ENCODE assay signal across 20 mouse cellular contexts in the genomic region with DNA sequence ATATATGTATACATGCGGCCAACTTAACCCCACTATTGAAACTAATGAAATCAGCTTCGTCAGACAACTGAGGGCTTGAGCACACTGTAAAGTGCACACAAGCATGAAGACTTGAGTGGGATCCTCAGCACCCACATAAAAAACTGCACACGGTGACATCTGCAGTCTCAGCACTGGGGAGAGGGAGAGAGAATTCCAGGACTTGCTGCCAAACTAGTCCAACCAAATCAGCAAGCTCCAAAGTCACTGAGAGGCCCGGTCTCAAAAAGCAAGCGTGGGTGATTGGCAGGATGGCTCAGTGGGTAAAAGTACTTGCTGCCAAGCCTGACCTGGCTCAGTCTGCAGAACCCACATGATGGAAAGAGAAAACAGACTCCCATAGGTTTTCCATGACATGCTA. TPM values are rescaled to one million over a fixed set of nuclear protein-coding genes. Genes with fewer than 3 reads are reported as not detected.
DNase-seq lines count a peak whose midpoint lies in the region; ATAC-seq and TF ChIP-seq lines count a peak whose summit lies in the region.
"Had no signal": no experiment of that assay in that cellular context is flagged by ENCODE, and none has a peak within 500 bp of the region (broad histone marks: within the 10 kb centered on the region; RNA-seq: fewer than 3 reads in every experiment).

No protein-coding gene starts in this region.

- no peaks in the 10 kb centered on the region for H3K27me3 ChIP-seq in liver, embryonic 12.5 days (replicated peaks)
- H3K27me3 ChIP-seq: embryonic facial prominence, embryonic 13.5 days; forebrain, embryonic 15.5 days; hindbrain, embryonic 12.5 days; limb, embryonic 15.5 days had no signal

- no peak overlapping the region for H3K4me2 ChIP-seq in liver, embryonic 12.5 days
- H3K4me2 ChIP-seq: embryonic facial prominence, embryonic 13.5 days; forebrain, embryonic 15.5 days; heart, embryonic 11.5 days; hindbrain, embryonic 12.5 days; limb, embryonic 15.5 days had no signal

- 82% methylated on average over 5 of the region's 5 CpGs for WGBS in liver, embryonic 12.5 days (ENCODE audit: insufficient replicate concordance)

- DNase-seq in layer of hippocampus, adult 2 months (ENCODE audit: low spot score in 2 of 2) = peak; percentile 25 to 53
- no peak for DNase-seq in layer of hippocampus, postnatal 10 days (ENCODE audit: low spot score in 2 of 2)
- DNase-seq in right cerebral cortex, adult 18-20 months = peak; percentile 55
- DNase-seq in right cerebral cortex, postnatal 25 days = no peak
- no peak for DNase-seq in testis, postnatal 10 days (ENCODE audit: low spot score)
- DNase-seq: gastrocnemius, postnatal 36 days had no signal

- no peak overlapping the region for H3K9ac ChIP-seq in liver, embryonic 12.5 days
- H3K9ac ChIP-seq: embryonic facial prominence, embryonic 13.5 days; forebrain, embryonic 15.5 days; hindbrain, embryonic 12.5 days; limb, embryonic 15.5 days; liver, embryonic 14.5 days had no signal

- no peak overlapping the region for H3K4me3 ChIP-seq in layer of hippocampus, adult 2 months
- H3K4me3 ChIP-seq in bone marrow macrophage, adult 2 months (ENCODE audit: insufficient read depth, low read length) = peak overlapping the region; percentile 79
- no peak overlapping the region for H3K4me3 ChIP-seq in liver, embryonic 12.5 days
- H3K4me3 ChIP-seq: embryonic facial prominence, embryonic 13.5 days; forebrain, embryonic 10.5 days; forebrain, embryonic 15.5 days; gastrocnemius, adult 2 months; hindbrain, embryonic 12.5 days; left cerebral cortex, adult 2 months; limb, embryonic 10.5 days; limb, embryonic 15.5 days had no signal

- no peak overlapping the region; the same call in 1 of the 2 replicates for H3K27ac ChIP-seq in layer of hippocampus, adult 2 months
- H3K27ac ChIP-seq in bone marrow macrophage, adult 2 months (ENCODE audit: insufficient read depth, low read depth, low read length) = peak overlapping the region; percentile 99
- H3K27ac ChIP-seq in liver, embryonic 12.5 days = no peak overlapping the region
- H3K27ac ChIP-seq: embryonic facial prominence, embryonic 13.5 days; forebrain, embryonic 10.5 days; forebrain, embryonic 15.5 days; gastrocnemius, adult 2 months; hindbrain, embryonic 12.5 days; kidney, postnatal 0 days; limb, embryonic 10.5 days; limb, embryonic 15.5 days; liver, embryonic 14.5 days had no signal

- no peaks in the 10 kb centered on the region for H3K9me3 ChIP-seq in liver, embryonic 12.5 days (replicated peaks)
- H3K9me3 ChIP-seq: embryonic facial prominence, embryonic 13.5 days; forebrain, embryonic 10.5 days; forebrain, embryonic 15.5 days; G1E; hindbrain, embryonic 12.5 days; limb, embryonic 10.5 days; limb, embryonic 15.5 days had no signal

- peaks cover 51% of the 10 kb centered on the region for H3K36me3 ChIP-seq in liver, embryonic 12.5 days

- no peak for TF ChIP-seq POLR2A in bone marrow macrophage, adult 2 months (IDR thresholded peaks at IDR 0.05; ENCODE audit: borderline replicate concordance, low read depth, low read length)

- no peak for ATAC-seq in liver, embryonic 12.5 days
- ATAC-seq: forebrain, embryonic 15.5 days had no signal

- peaks cover 47% of the 10 kb centered on the region for H3K4me1 ChIP-seq in bone marrow macrophage, adult 2 months (ENCODE audit: control insufficient read depth, insufficient read depth, low read length)
- H3K4me1 ChIP-seq in liver, embryonic 12.5 days = peaks cover 23% of the 10 kb centered on the region
- H3K4me1 ChIP-seq: limb, embryonic 10.5 days had no signal

- no peak for TF ChIP-seq CTCF in layer of hippocampus, adult 2 months (conservative IDR thresholded peaks at IDR 0.05)
- TF ChIP-seq CTCF in bone marrow macrophage, adult 2 months (IDR thresholded peaks at IDR 0.05; ENCODE audit: low read depth, low read length) = no peak

RNA-seq across cellular contexts. Expression of a gene that starts 9.7 kb away (rescaled TPM):
- total RNA-seq in layer of hippocampus, adult 2 months (2021) = 10 to 100 TPM; 18.3 to 20.3 TPM
- total RNA-seq in layer of hippocampus, postnatal 10 days (2021) = 10 to 100 TPM; 15.0 TPM
- 65.5 and 75.0 TPM in 2 replicates for polyA plus RNA-seq in bone marrow macrophage, adult 2 months (2012; ENCODE audit: insufficient read depth, insufficient read length, missing spikeins)
- 5.2 and 5.3 TPM in 2 replicates for polyA plus RNA-seq in liver, embryonic 12.5 days (2016; fragmentation: Nextera tagmentation; extraction: Ambion mirVana)

RNA-seq across cellular contexts. Expression of a gene that starts 39.2 kb away (rescaled TPM):
- 10 to 100 TPM; 11.8 to 14.0 TPM for total RNA-seq in layer of hippocampus, adult 2 months (2021)
- total RNA-seq in layer of hippocampus, postnatal 10 days (2021) = 1 to 10 TPM; 8.7 to 9.3 TPM
- polyA plus RNA-seq in bone marrow macrophage, adult 2 months (2012; ENCODE audit: insufficient read depth, insufficient read length, missing spikeins) = 23.8 and 24.6 TPM in 2 replicates
- polyA plus RNA-seq in liver, embryonic 12.5 days (2016; fragmentation: Nextera tagmentation; extraction: Ambion mirVana) = 2.7 and 4.0 TPM in 2 replicates

Comparison
In these comparisons a context has a peak if more than half of its experiments do, and no peak if none do; other contexts are left out.
1. DNase-seq: peak in layer of hippocampus, adult 2 months (2 of 2) and right cerebral cortex, adult 18-20 months (single experiment); none in layer of hippocampus, postnatal 10 days (0 of 2), right cerebral cortex, postnatal 25 days (single experiment) and testis, postnatal 10 days (single experiment).